Comparison of ENCODE assay signal across 28 mouse cellular contexts in genomic region chr9:121217742-121218141, GRCm38 (mm10). TPM values are rescaled to one million over a fixed set of nuclear protein-coding genes. Genes with fewer than 3 reads are reported as not detected.
A peak's percentile ranks its signal among the peaks of the same experiment; 100 is the strongest.
DNase-seq lines count a peak whose midpoint lies in the region; ATAC-seq lines count a peak whose summit lies in the region.
"Had no signal": no experiment of that assay in that cellular context is flagged by ENCODE, and none has a peak within 500 bp of the region (broad histone marks: within the 10 kb centered on the region; RNA-seq: fewer than 3 reads in every experiment).

No protein-coding gene starts in this region.

- no peak overlapping the region for H3K4me2 ChIP-seq in midbrain, embryonic 13.5 days (replicated peaks)
- no peak overlapping the region for H3K4me2 ChIP-seq in kidney, embryonic 15.5 days
- H3K4me2 ChIP-seq: embryonic facial prominence, embryonic 13.5 days; forebrain, embryonic 15.5 days; heart, embryonic 12.5 days; heart, embryonic 15.5 days; hindbrain, embryonic 13.5 days had no signal

- DNase-seq in heart, adult 11 months: peak; percentile 55
- DNase-seq in heart, adult 18-20 months: no peak
- peak; percentile 8 for DNase-seq in midbrain, embryonic 10.5 days (ENCODE audit: low spot score)
- peak; percentile 15 for DNase-seq in limb, embryonic 10.5 days (ENCODE audit: low spot score)
- DNase-seq: adrenal gland, adult 8-10 months; adrenal gland, postnatal 25 days; cerebellum, adult 11-12 months; cerebellum, adult 8-10 months; cerebellum, postnatal 10 days; cerebellum, postnatal 36 days; embryo, embryonic 11 days; gastrocnemius, postnatal 10 days; gastrocnemius, postnatal 36 days; heart, postnatal 10 days; heart, postnatal 36 days had no signal

- no peak overlapping the region for H3K27ac ChIP-seq in midbrain, embryonic 10.5 days (replicated peaks)
- H3K27ac ChIP-seq in midbrain, embryonic 13.5 days: no peak overlapping the region
- no peak overlapping the region for H3K27ac ChIP-seq in limb, embryonic 10.5 days
- H3K27ac ChIP-seq in kidney, embryonic 15.5 days: no peak overlapping the region
- H3K27ac ChIP-seq: embryonic facial prominence, embryonic 10.5 days; embryonic facial prominence, embryonic 13.5 days; forebrain, embryonic 15.5 days; heart, embryonic 15.5 days; hindbrain, embryonic 10.5 days; hindbrain, embryonic 13.5 days had no signal

- H3K36me3 ChIP-seq in midbrain, embryonic 10.5 days: peaks cover 7% of the 10 kb centered on the region
- H3K36me3 ChIP-seq in midbrain, embryonic 13.5 days: no peaks in the 10 kb centered on the region
- no peaks in the 10 kb centered on the region for H3K36me3 ChIP-seq in limb, embryonic 10.5 days
- no peaks in the 10 kb centered on the region for H3K36me3 ChIP-seq in kidney, embryonic 15.5 days
- H3K36me3 ChIP-seq: embryonic facial prominence, embryonic 10.5 days; forebrain, embryonic 15.5 days; heart, embryonic 12.5 days; heart, embryonic 15.5 days had no signal

- 0 out of 2 replicates have a peak, but pooled peaks cover 6% of the 10 kb centered on the region for H3K4me1 ChIP-seq in midbrain, embryonic 10.5 days
- no peaks in the 10 kb centered on the region for H3K4me1 ChIP-seq in midbrain, embryonic 13.5 days (replicated peaks)
- H3K4me1 ChIP-seq in limb, embryonic 10.5 days: peaks cover 4% of the 10 kb centered on the region; the same call in 1 of the 2 replicates
- H3K4me1 ChIP-seq in kidney, embryonic 15.5 days: no peaks in the 10 kb centered on the region
- H3K4me1 ChIP-seq: embryonic facial prominence, embryonic 13.5 days; forebrain, embryonic 15.5 days; heart, embryonic 15.5 days; hindbrain, embryonic 13.5 days had no signal

- WGBS in midbrain, embryonic 10.5 days: 90% methylated on average over 10 of the region's 10 CpGs
- WGBS in midbrain, embryonic 13.5 days: 89% methylated on average over 10 of the region's 10 CpGs
- WGBS in limb, embryonic 10.5 days: 92% methylated on average over 10 of the region's 10 CpGs
- WGBS in kidney, embryonic 15.5 days: 75% methylated on average over 10 of the region's 10 CpGs

- H3K27me3 ChIP-seq in midbrain, embryonic 10.5 days (ENCODE audit: low read depth, poor library complexity, severe bottlenecking): no peaks in the 10 kb centered on the region
- H3K27me3 ChIP-seq in midbrain, embryonic 13.5 days: no peaks in the 10 kb centered on the region
- H3K27me3 ChIP-seq in limb, embryonic 10.5 days (ENCODE audit: low read depth, poor library complexity, severe bottlenecking): no peaks in the 10 kb centered on the region
- H3K27me3 ChIP-seq in kidney, embryonic 15.5 days: no peaks in the 10 kb centered on the region
- H3K27me3 ChIP-seq: embryonic facial prominence, embryonic 13.5 days; forebrain, embryonic 15.5 days; heart, embryonic 15.5 days; hindbrain, embryonic 13.5 days had no signal

- H3K9me3 ChIP-seq in midbrain, embryonic 10.5 days (replicated peaks): no peaks in the 10 kb centered on the region
- H3K9me3 ChIP-seq in midbrain, embryonic 13.5 days: no peaks in the 10 kb centered on the region
- no peaks in the 10 kb centered on the region for H3K9me3 ChIP-seq in limb, embryonic 10.5 days (replicated peaks)
- no peaks in the 10 kb centered on the region for H3K9me3 ChIP-seq in kidney, embryonic 15.5 days (replicated peaks)
- H3K9me3 ChIP-seq: embryonic facial prominence, embryonic 10.5 days; embryonic facial prominence, embryonic 13.5 days; forebrain, embryonic 15.5 days; heart, embryonic 12.5 days; heart, embryonic 15.5 days; hindbrain, embryonic 13.5 days had no signal

- no peak overlapping the region for H3K4me3 ChIP-seq in midbrain, embryonic 10.5 days
- H3K4me3 ChIP-seq in midbrain, embryonic 13.5 days (replicated peaks): no peak overlapping the region
- no peak overlapping the region for H3K4me3 ChIP-seq in limb, embryonic 10.5 days
- H3K4me3 ChIP-seq in kidney, embryonic 15.5 days (replicated peaks): no peak overlapping the region
- H3K4me3 ChIP-seq: embryonic facial prominence, embryonic 10.5 days; embryonic facial prominence, embryonic 13.5 days; erythroblast, embryonic 14.5 days; forebrain, embryonic 15.5 days; heart, embryonic 12.5 days; heart, embryonic 15.5 days; hindbrain, embryonic 10.5 days; hindbrain, embryonic 13.5 days had no signal

- no peak for ATAC-seq in midbrain, embryonic 13.5 days
- ATAC-seq in kidney, embryonic 15.5 days (replicated peaks; ENCODE audit: low FRiP score): no peak
- ATAC-seq: activated CD4-positive, CD25-positive, alpha-beta regulatory T cell, adult 4 months; CD4-positive, CD25-positive, alpha-beta regulatory T cell, adult 4 months; forebrain, embryonic 15.5 days; hindbrain, embryonic 16.5 days had no signal

- no peak overlapping the region for H3K9ac ChIP-seq in midbrain, embryonic 13.5 days (replicated peaks)
- H3K9ac ChIP-seq in kidney, embryonic 15.5 days: no peak overlapping the region
- H3K9ac ChIP-seq: embryonic facial prominence, embryonic 13.5 days; forebrain, embryonic 15.5 days; heart, embryonic 12.5 days; heart, embryonic 15.5 days; hindbrain, embryonic 13.5 days had no signal

RNA-seq across cellular contexts. Expression of gene Ulk4, which starts 59.3 kb away (rescaled TPM):
- total RNA-seq in heart, adult 18-20 months (2021): under 1 TPM; 0.22 to 0.46 TPM
- 147 and 155 TPM in 2 replicates for polyA plus RNA-seq in midbrain, embryonic 10.5 days (2016; fragmentation: Nextera tagmentation; extraction: Ambion mirVana)
- polyA plus RNA-seq in midbrain, embryonic 13.5 days (2015; fragmentation: Nextera tagmentation; extraction: Ambion mirVana): 151 and 159 TPM in 2 replicates
- polyA plus RNA-seq in limb, embryonic 10.5 days (2016; fragmentation: Nextera tagmentation; extraction: Ambion mirVana): 119 and 140 TPM in 2 replicates
- polyA plus RNA-seq in kidney, embryonic 15.5 days (2015; fragmentation: Nextera tagmentation; extraction: Ambion mirVana): 145 and 164 TPM in 2 replicates

Comparison
In these comparisons a context has a peak if more than half of its experiments do, and no peak if none do; other contexts are left out.
1. DNase-seq: peak in heart, adult 11 months (single experiment), midbrain, embryonic 10.5 days (single experiment) and limb, embryonic 10.5 days (single experiment); none in heart, adult 18-20 months (0 of 2).